Mouse (Mus musculus): ENCODE results near the gene Slc7a9. TPM values are rescaled to one million over a fixed set of nuclear protein-coding genes. Genes with fewer than 3 reads are reported as not detected.

The Slc7a9 gene
- total and polyA plus RNA-seq, 2 experiments from 2014 or later, result 0.20 TPM; not detected in 1

DNA sequence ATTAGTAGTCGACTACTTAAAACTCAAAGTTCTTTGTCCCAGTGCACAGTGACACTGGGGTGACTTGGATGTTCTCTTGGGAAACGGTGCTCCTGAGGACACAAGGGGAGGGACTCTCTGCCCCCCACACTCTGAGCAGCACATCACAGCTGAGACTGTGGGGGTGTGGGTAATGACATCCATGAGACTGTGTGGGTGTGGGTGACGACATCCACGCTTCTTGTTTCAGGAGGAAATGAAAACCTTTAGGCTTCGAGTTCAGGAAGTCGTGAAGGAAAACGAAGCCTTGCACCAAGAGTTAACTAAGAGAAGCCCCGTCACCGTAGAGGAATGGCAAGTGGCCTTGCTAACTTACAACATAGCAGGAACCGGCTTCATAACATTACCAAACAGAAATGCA, 25.5 kb upstream of the Slc7a9 start:
- Histone ChIP-seq H3K36me3 (replicated peaks; ENCODE audit: control insufficient read depth, insufficient read depth, low read length) (peaks cover 69% of the 10 kb centered on the region), H3K9ac (replicated peaks; ENCODE audit: low read depth, low read length) (no peak overlapping the region), H3K4me1 (ENCODE audit: control insufficient read depth, insufficient read depth) (no peaks in the 10 kb centered on the region), H3K4me3 (ENCODE audit: low read depth, low read length) (no peak overlapping the region), H3K4me2 (ENCODE audit: low read depth, low read length) (no peak overlapping the region), H3K27ac (ENCODE audit: low read depth) (no peak overlapping the region), H3K27me3 (ENCODE audit: control insufficient read depth, insufficient read depth, low read length) (no peaks in the 10 kb centered on the region), H3K9me3 (replicated peaks; ENCODE audit: control insufficient read depth, low read length) (no peaks in the 10 kb centered on the region)
- TF ChIP-seq EP300 (IDR thresholded peaks at IDR 0.05; ENCODE audit: low read depth) (no peak), CTCF (IDR thresholded peaks at IDR 0.05; ENCODE audit: low read depth) (no peak)
- WGBS, result 79% methylated on average over 10 of the region's 10 CpGs
- ATAC-seq (ENCODE audit: insufficient read depth, low read depth), result no peak
- no peak for DNase-seq (ENCODE audit: low spot score)

GRCm38 (mm10) chr7:35428146-35428545, 20.4 kb upstream of the Slc7a9 start:
- Histone ChIP-seq H3K4me2 (ENCODE audit: low read depth, low read length) (no peak overlapping the region), H3K4me3 (ENCODE audit: low read depth, low read length) (no peak overlapping the region), H3K9me3 (replicated peaks; ENCODE audit: control insufficient read depth, low read length) (no peaks in the 10 kb centered on the region), H3K36me3 (replicated peaks; ENCODE audit: control insufficient read depth, insufficient read depth, low read length) (peaks cover 75% of the 10 kb centered on the region), H3K4me1 (ENCODE audit: control insufficient read depth, insufficient read depth) (no peaks in the 10 kb centered on the region), H3K9ac (replicated peaks; ENCODE audit: low read depth, low read length) (no peak overlapping the region), H3K27me3 (ENCODE audit: control insufficient read depth, insufficient read depth, low read length) (no peaks in the 10 kb centered on the region), H3K27ac (ENCODE audit: low read depth) (no peak overlapping the region)
- no peak for ATAC-seq (ENCODE audit: insufficient read depth, low read depth)
- TF ChIP-seq EP300 (IDR thresholded peaks at IDR 0.05; ENCODE audit: low read depth), result no peak
- TF ChIP-seq CTCF (IDR thresholded peaks at IDR 0.05; ENCODE audit: low read depth), result no peak
- no peak for DNase-seq (ENCODE audit: low spot score)
- 91% methylated on average over 10 of the region's 10 CpGs for WGBS

DNA sequence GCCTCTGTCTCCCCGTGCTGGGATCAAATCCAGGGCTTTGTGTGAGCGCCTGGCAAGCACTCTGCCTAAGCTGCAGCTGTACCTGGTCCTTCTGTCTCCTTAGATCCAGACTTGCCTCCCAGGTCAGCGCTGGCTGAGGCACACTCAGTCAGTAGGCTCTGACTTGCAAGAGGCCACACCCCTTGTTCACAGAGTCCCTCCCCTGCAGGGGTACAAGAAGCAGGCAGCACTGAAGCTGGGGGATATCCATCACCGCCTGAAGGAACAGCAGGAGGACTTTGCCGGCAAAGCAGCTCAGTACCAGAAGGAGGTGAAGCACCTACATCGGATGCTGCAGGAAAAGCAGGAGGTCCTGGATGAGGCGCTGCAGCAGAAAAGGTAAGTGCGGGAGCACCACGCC, 13.3 kb upstream of the Slc7a9 start:
- H3K9ac ChIP-seq (replicated peaks; ENCODE audit: low read depth, low read length), result no peak overlapping the region
- 83% methylated on average over 9 of the region's 9 CpGs for WGBS
- TF ChIP-seq CTCF (IDR thresholded peaks at IDR 0.05; ENCODE audit: low read depth) (no peak), EP300 (IDR thresholded peaks at IDR 0.05; ENCODE audit: low read depth) (no peak)
- ATAC-seq (ENCODE audit: insufficient read depth, low read depth), result no peak
- peaks cover 75% of the 10 kb centered on the region for H3K36me3 ChIP-seq (replicated peaks; ENCODE audit: control insufficient read depth, insufficient read depth, low read length)
- no peaks in the 10 kb centered on the region for H3K4me1 ChIP-seq (ENCODE audit: control insufficient read depth, insufficient read depth)
- H3K4me3 ChIP-seq (ENCODE audit: low read depth, low read length), result no peak overlapping the region
- no peaks in the 10 kb centered on the region for H3K9me3 ChIP-seq (replicated peaks; ENCODE audit: control insufficient read depth, low read length)
- no peak overlapping the region for H3K27ac ChIP-seq (ENCODE audit: low read depth)
- H3K27me3 ChIP-seq (ENCODE audit: control insufficient read depth, insufficient read depth, low read length), result no peaks in the 10 kb centered on the region
- DNase-seq (ENCODE audit: low spot score), result no peak
- H3K4me2 ChIP-seq (ENCODE audit: low read depth, low read length), result no peak overlapping the region

DNA sequence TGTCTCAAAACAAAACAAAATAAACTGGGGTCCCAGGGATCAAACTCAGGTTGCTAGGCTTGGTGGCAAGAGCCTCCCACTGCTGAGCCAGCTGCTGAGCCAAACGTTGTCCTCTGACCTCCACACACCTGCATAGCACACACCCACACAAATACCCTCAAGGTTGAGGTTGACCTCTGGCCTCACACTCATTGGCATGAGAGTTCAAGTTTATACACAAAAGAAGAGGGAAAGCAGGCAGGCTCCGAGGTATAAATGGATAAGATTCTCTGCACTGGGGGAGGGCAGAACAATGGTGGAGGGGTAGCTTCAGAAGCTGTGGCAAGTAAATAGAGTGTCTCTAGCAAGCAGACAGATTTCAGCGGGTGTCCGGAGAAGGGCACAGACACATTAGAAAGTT, 1.1 kb upstream of the Slc7a9 start:
- no peaks in the 10 kb centered on the region for H3K4me1 ChIP-seq (ENCODE audit: control insufficient read depth, insufficient read depth)
- 60% methylated on average over 4 of the region's 4 CpGs for WGBS
- no peak overlapping the region for H3K4me2 ChIP-seq (ENCODE audit: low read depth, low read length)
- TF ChIP-seq EP300 (IDR thresholded peaks at IDR 0.05; ENCODE audit: low read depth) (no peak), CTCF (IDR thresholded peaks at IDR 0.05; ENCODE audit: low read depth) (no peak)
- no peaks in the 10 kb centered on the region for H3K27me3 ChIP-seq (ENCODE audit: control insufficient read depth, insufficient read depth, low read length)
- no peak overlapping the region for H3K27ac ChIP-seq (ENCODE audit: low read depth)
- H3K4me3 ChIP-seq (ENCODE audit: low read depth, low read length), result no peak overlapping the region
- no peak overlapping the region for H3K9ac ChIP-seq (replicated peaks; ENCODE audit: low read depth, low read length)
- H3K9me3 ChIP-seq (replicated peaks; ENCODE audit: control insufficient read depth, low read length), result no peaks in the 10 kb centered on the region
- ATAC-seq (ENCODE audit: insufficient read depth, low read depth), result no peak
- H3K36me3 ChIP-seq (replicated peaks; ENCODE audit: control insufficient read depth, insufficient read depth, low read length), result no peaks in the 10 kb centered on the region
- DNase-seq (ENCODE audit: low spot score), result no peak

DNA sequence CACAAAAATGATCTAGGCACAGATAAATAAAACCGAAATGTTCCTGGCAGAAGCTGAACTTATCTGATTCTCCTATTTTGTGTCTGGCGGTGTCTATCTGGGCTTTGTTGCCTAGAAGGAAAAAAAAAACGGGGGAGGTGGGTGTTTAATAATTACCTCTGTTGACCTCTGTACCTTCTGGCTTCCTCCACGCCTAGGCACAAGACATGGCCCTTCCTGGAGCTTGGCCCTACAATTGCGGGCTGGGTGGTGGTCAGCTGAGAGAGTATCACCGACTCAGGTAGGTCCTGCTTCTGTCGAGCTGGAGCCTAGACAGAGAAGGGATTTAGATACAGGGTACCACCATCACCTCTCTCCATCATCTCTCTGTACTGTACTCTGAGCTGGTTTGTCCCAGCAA, 271 bp downstream of the Slc7a9 start:
- DNase-seq (ENCODE audit: low spot score), result no peak
- TF ChIP-seq EP300 (IDR thresholded peaks at IDR 0.05; ENCODE audit: low read depth) (no peak), CTCF (IDR thresholded peaks at IDR 0.05; ENCODE audit: low read depth) (no peak)
- Histone ChIP-seq H3K4me3 (ENCODE audit: low read depth, low read length) (no peak overlapping the region), H3K36me3 (replicated peaks; ENCODE audit: control insufficient read depth, insufficient read depth, low read length) (no peaks in the 10 kb centered on the region), H3K9ac (replicated peaks; ENCODE audit: low read depth, low read length) (no peak overlapping the region), H3K9me3 (replicated peaks; ENCODE audit: control insufficient read depth, low read length) (no peaks in the 10 kb centered on the region), H3K27me3 (ENCODE audit: control insufficient read depth, insufficient read depth, low read length) (no peaks in the 10 kb centered on the region), H3K4me2 (ENCODE audit: low read depth, low read length) (no peak overlapping the region), H3K27ac (ENCODE audit: low read depth) (no peak overlapping the region), H3K4me1 (ENCODE audit: control insufficient read depth, insufficient read depth) (no peaks in the 10 kb centered on the region)
- WGBS, result 56% methylated on average over 7 of the region's 7 CpGs
- no peak for ATAC-seq (ENCODE audit: insufficient read depth, low read depth)

GRCm38 (mm10) chr7:35456091-35456814, 7.7 kb downstream of the Slc7a9 start:
- WGBS, result 63% methylated on average over 4 of the region's 4 CpGs
- TF ChIP-seq CTCF (IDR thresholded peaks at IDR 0.05; ENCODE audit: low read depth), result no peak
- no peak for TF ChIP-seq EP300 (IDR thresholded peaks at IDR 0.05; ENCODE audit: low read depth)
- no peak for ATAC-seq (ENCODE audit: insufficient read depth, low read depth)
- no peaks in the 10 kb centered on the region for H3K9me3 ChIP-seq (replicated peaks; ENCODE audit: control insufficient read depth, low read length)
- H3K4me1 ChIP-seq (ENCODE audit: control insufficient read depth, insufficient read depth), result no peaks in the 10 kb centered on the region
- H3K36me3 ChIP-seq (replicated peaks; ENCODE audit: control insufficient read depth, insufficient read depth, low read length), result no peaks in the 10 kb centered on the region
- no peak overlapping the region for H3K4me3 ChIP-seq (ENCODE audit: low read depth, low read length)
- H3K27ac ChIP-seq (ENCODE audit: low read depth), result no peak overlapping the region
- no peaks in the 10 kb centered on the region for H3K27me3 ChIP-seq (ENCODE audit: control insufficient read depth, insufficient read depth, low read length)
- no peak overlapping the region for H3K9ac ChIP-seq (replicated peaks; ENCODE audit: low read depth, low read length)
- no peak for DNase-seq (ENCODE audit: low spot score)
- H3K4me2 ChIP-seq (ENCODE audit: low read depth, low read length), result no peak overlapping the region
